Mouse (Mus musculus): ENCODE data around the gene Kank2. TPM values are rescaled to one million over a fixed set of nuclear protein-coding genes. Genes with fewer than 3 reads are reported as not detected.

Gene Kank2
- polyA plus RNA-seq, 1 experiment from 2014 or later: 3.1 TPM

DNA sequence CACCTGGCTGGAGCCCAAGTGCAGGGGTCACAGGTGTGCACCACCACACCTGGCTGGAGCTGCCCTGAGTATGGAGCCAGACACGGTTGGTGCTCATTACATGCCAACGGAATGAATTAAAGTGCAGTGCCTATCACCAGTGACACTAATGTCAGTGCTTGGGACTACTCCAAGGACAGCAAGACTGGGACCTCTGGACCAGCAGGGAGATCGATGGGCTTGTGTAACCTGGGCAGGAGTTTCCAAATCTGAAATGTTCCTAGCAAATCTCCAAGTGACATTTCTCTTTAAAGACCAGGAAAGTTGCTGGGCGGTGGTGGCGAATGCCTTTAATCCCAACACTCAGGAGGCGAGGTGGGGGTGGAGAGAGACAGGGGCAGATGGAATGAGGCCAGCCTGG, 24.1 kb upstream of the Kank2 start:
- no peak for ATAC-seq
- no peak overlapping the region for H3K4me2 ChIP-seq (ENCODE audit: low read length)
- no peak overlapping the region for H3K27ac ChIP-seq (ENCODE audit: low read length)
- WGBS: 86% methylated on average over 6 of the region's 6 CpGs
- no peaks in the 10 kb centered on the region for H3K27me3 ChIP-seq (ENCODE audit: control insufficient read depth, insufficient read depth, low read depth, low read length)
- no peak overlapping the region for H3K9ac ChIP-seq (ENCODE audit: low read depth, low read length)
- H3K9me3 ChIP-seq (replicated peaks; ENCODE audit: control insufficient read depth, low read length, poor library complexity, severe bottlenecking): no peaks in the 10 kb centered on the region
- no peak overlapping the region for H3K4me3 ChIP-seq (ENCODE audit: low read depth, low read length)
- H3K36me3 ChIP-seq (ENCODE audit: control insufficient read depth, insufficient read depth, low read length): no peaks in the 10 kb centered on the region
- no peaks in the 10 kb centered on the region for H3K4me1 ChIP-seq (ENCODE audit: control insufficient read depth, insufficient read depth, low read length)

DNA sequence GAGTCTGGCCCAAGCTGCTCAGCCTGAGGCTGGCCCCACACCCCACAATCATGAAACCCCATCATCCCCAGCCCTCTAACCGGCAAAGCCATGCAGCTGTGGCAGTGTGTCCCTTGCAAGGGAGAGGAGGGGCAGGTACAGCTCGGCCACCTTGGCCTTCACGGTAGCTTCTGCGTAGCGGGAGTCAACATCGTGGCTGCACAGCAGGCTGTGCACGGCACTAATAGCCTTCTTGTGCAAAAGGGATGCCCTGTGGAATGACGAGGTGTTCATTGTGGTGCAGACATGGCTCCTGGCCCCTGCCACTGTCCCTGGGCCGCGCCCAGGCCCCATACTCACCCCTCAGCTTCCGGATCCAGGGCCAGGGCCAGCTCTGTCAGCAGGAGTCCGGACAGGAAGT, 21.6 kb upstream of the Kank2 start:
- Histone ChIP-seq H3K36me3 (ENCODE audit: control insufficient read depth, insufficient read depth, low read length) (no peaks in the 10 kb centered on the region), H3K9ac (ENCODE audit: low read depth, low read length) (no peak overlapping the region), H3K9me3 (replicated peaks; ENCODE audit: control insufficient read depth, low read length, poor library complexity, severe bottlenecking) (no peaks in the 10 kb centered on the region), H3K4me1 (ENCODE audit: control insufficient read depth, insufficient read depth, low read length) (no peaks in the 10 kb centered on the region), H3K27ac (ENCODE audit: low read length) (no peak overlapping the region), H3K4me2 (ENCODE audit: low read length) (no peak overlapping the region), H3K27me3 (ENCODE audit: control insufficient read depth, insufficient read depth, low read depth, low read length) (no peaks in the 10 kb centered on the region), H3K4me3 (ENCODE audit: low read depth, low read length) (no peak overlapping the region)
- WGBS: 89% methylated on average over 12 of the region's 12 CpGs
- no peak for ATAC-seq

DNA sequence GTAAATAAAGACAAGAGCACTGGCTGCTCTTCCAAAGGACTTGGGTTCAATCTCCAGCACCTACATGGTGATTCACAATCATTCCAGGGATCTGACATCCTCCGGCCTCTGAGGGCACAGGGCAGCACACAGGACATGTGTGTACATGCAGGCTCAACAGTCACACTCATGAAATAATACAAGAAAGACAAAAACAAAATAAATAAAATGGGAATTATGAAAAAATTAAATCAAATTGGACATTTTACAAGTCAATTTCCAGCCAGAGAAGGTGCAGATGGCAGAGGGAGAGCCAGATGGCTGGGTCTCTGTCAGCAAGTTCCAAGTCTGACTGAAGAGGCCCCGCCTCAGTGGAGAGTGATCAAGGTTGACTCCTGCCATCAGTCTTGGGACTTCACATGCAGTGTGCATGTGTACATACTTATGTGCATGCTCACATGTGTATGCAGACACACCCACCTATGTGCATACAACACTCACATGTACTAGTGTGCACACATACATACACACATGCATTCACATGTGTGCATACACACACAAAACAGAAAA, 20.7 kb upstream of the Kank2 start:
- no peaks in the 10 kb centered on the region for H3K27me3 ChIP-seq (ENCODE audit: control insufficient read depth, insufficient read depth, low read depth, low read length)
- no peak overlapping the region for H3K4me2 ChIP-seq (ENCODE audit: low read length)
- H3K9me3 ChIP-seq (replicated peaks; ENCODE audit: control insufficient read depth, low read length, poor library complexity, severe bottlenecking): no peaks in the 10 kb centered on the region
- no peak overlapping the region for H3K27ac ChIP-seq (ENCODE audit: low read length)
- WGBS: 93% methylated on average over 2 of the region's 2 CpGs
- H3K9ac ChIP-seq (ENCODE audit: low read depth, low read length): no peak overlapping the region
- no peaks in the 10 kb centered on the region for H3K36me3 ChIP-seq (ENCODE audit: control insufficient read depth, insufficient read depth, low read length)
- H3K4me3 ChIP-seq (ENCODE audit: low read depth, low read length): no peak overlapping the region
- H3K4me1 ChIP-seq (ENCODE audit: control insufficient read depth, insufficient read depth, low read length): no peaks in the 10 kb centered on the region
- no peak for ATAC-seq

DNA sequence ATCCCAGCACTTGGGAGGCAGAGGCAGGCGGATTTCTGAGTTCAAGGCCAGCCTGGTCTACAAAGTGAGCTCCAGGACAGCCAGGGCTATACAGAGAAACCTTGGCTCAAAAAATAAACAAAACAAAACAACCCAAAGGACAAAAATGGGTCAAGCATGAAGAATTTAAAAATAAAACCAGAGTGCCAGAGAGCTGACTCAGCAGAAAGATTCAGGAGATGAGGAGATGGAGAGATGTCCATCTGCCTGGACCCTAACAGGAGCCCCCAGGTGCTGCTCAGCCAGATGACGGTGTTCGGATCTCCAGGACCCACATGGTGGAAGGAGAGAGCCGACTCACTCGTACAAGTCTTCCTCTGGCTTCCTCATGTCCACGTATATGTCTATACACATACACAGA, 20.0 kb upstream of the Kank2 start:
- Histone ChIP-seq H3K27ac (ENCODE audit: low read length) (no peak overlapping the region), H3K4me2 (ENCODE audit: low read length) (no peak overlapping the region), H3K9ac (ENCODE audit: low read depth, low read length) (no peak overlapping the region), H3K27me3 (ENCODE audit: control insufficient read depth, insufficient read depth, low read depth, low read length) (no peaks in the 10 kb centered on the region), H3K36me3 (ENCODE audit: control insufficient read depth, insufficient read depth, low read length) (no peaks in the 10 kb centered on the region), H3K4me3 (ENCODE audit: low read depth, low read length) (no peak overlapping the region), H3K4me1 (ENCODE audit: control insufficient read depth, insufficient read depth, low read length) (no peaks in the 10 kb centered on the region), H3K9me3 (replicated peaks; ENCODE audit: control insufficient read depth, low read length, poor library complexity, severe bottlenecking) (no peaks in the 10 kb centered on the region)
- WGBS: 92% methylated on average over 6 of the region's 6 CpGs
- no peak for ATAC-seq

DNA sequence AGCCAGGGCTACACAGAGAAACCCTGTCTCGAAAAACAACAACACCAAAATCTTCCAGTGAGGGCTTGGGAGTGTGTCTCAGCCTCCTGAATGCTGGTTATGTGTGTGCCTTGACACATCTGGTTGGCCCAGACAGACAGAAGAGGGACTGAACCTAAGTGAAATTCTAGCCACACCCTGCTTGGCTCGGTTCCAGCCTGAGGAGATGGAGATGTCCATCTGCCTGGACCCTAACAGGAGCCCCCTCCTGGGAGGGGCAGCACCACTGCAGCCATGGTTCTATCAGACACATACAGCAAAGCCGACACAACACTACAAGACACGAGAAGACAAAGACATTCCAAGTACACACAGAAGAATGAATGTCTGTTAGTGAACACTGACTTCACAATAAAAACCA, 19.6 kb upstream of the Kank2 start:
- ATAC-seq: no peak
- Histone ChIP-seq H3K36me3 (ENCODE audit: control insufficient read depth, insufficient read depth, low read length) (no peaks in the 10 kb centered on the region), H3K4me2 (ENCODE audit: low read length) (no peak overlapping the region), H3K27ac (ENCODE audit: low read length) (no peak overlapping the region), H3K4me1 (ENCODE audit: control insufficient read depth, insufficient read depth, low read length) (no peaks in the 10 kb centered on the region), H3K9ac (ENCODE audit: low read depth, low read length) (no peak overlapping the region), H3K9me3 (replicated peaks; ENCODE audit: control insufficient read depth, low read length, poor library complexity, severe bottlenecking) (no peaks in the 10 kb centered on the region), H3K4me3 (ENCODE audit: low read depth, low read length) (no peak overlapping the region), H3K27me3 (ENCODE audit: control insufficient read depth, insufficient read depth, low read depth, low read length) (no peaks in the 10 kb centered on the region)
- 76% methylated on average over 4 of the region's 4 CpGs for WGBS

GRCm38 (mm10) chr9:21816716-21817305, 18.3 kb upstream of the Kank2 start:
- Histone ChIP-seq H3K9ac (ENCODE audit: low read depth, low read length) (no peak overlapping the region), H3K27ac (ENCODE audit: low read length) (no peak overlapping the region), H3K4me3 (ENCODE audit: low read depth, low read length) (no peak overlapping the region), H3K36me3 (ENCODE audit: control insufficient read depth, insufficient read depth, low read length) (no peaks in the 10 kb centered on the region), H3K4me1 (ENCODE audit: control insufficient read depth, insufficient read depth, low read length) (no peaks in the 10 kb centered on the region), H3K9me3 (replicated peaks; ENCODE audit: control insufficient read depth, low read length, poor library complexity, severe bottlenecking) (no peaks in the 10 kb centered on the region), H3K4me2 (ENCODE audit: low read length) (no peak overlapping the region), H3K27me3 (ENCODE audit: control insufficient read depth, insufficient read depth, low read depth, low read length) (no peaks in the 10 kb centered on the region)
- ATAC-seq: no peak
- 68% methylated on average over 9 of the region's 9 CpGs for WGBS

- WGBS: 94% methylated on average over 5 of the region's 5 CpGs
These were observed 12.6 kb upstream of the Kank2 start for GRCm38 (mm10) chr9:21811170-21811569.

GRCm38 (mm10) chr9:21808561-21808960, 10.0 kb upstream of the Kank2 start:
- Histone ChIP-seq H3K9ac (ENCODE audit: low read depth, low read length) (no peak overlapping the region), H3K27me3 (ENCODE audit: control insufficient read depth, insufficient read depth, low read depth, low read length) (no peaks in the 10 kb centered on the region), H3K4me3 (ENCODE audit: low read depth, low read length) (no peak overlapping the region), H3K36me3 (ENCODE audit: control insufficient read depth, insufficient read depth, low read length) (no peaks in the 10 kb centered on the region), H3K4me2 (ENCODE audit: low read length) (no peak overlapping the region), H3K9me3 (replicated peaks; ENCODE audit: control insufficient read depth, low read length, poor library complexity, severe bottlenecking) (no peaks in the 10 kb centered on the region), H3K4me1 (ENCODE audit: control insufficient read depth, insufficient read depth, low read length) (no peaks in the 10 kb centered on the region), H3K27ac (ENCODE audit: low read length) (no peak overlapping the region)
- no peak for ATAC-seq
- WGBS: 80% methylated on average over 3 of the region's 3 CpGs

More at GRCm38 (mm10) chr9:21811170-21811569, 12.6 kb upstream of the Kank2 start:
- no peaks in the 10 kb centered on the region for H3K36me3 ChIP-seq (ENCODE audit: control insufficient read depth, insufficient read depth, low read length)
- no peaks in the 10 kb centered on the region for H3K9me3 ChIP-seq (replicated peaks; ENCODE audit: control insufficient read depth, low read length, poor library complexity, severe bottlenecking)
- H3K4me3 ChIP-seq (ENCODE audit: low read depth, low read length): no peak overlapping the region
- H3K27ac ChIP-seq (ENCODE audit: low read length): no peak overlapping the region
- H3K4me2 ChIP-seq (ENCODE audit: low read length): no peak overlapping the region
- no peak overlapping the region for H3K9ac ChIP-seq (ENCODE audit: low read depth, low read length)
- H3K4me1 ChIP-seq (ENCODE audit: control insufficient read depth, insufficient read depth, low read length): no peaks in the 10 kb centered on the region
- H3K27me3 ChIP-seq (ENCODE audit: control insufficient read depth, insufficient read depth, low read depth, low read length): no peaks in the 10 kb centered on the region
- no peak for ATAC-seq

GRCm38 (mm10) chr9:21806976-21807375, 8.4 kb upstream of the Kank2 start:
- no peak for ATAC-seq
- no peaks in the 10 kb centered on the region for H3K27me3 ChIP-seq (ENCODE audit: control insufficient read depth, insufficient read depth, low read depth, low read length)
- no peak overlapping the region for H3K9ac ChIP-seq (ENCODE audit: low read depth, low read length)
- no peak overlapping the region for H3K4me3 ChIP-seq (ENCODE audit: low read depth, low read length)
- no peak overlapping the region for H3K27ac ChIP-seq (ENCODE audit: low read length)
- no peaks in the 10 kb centered on the region for H3K36me3 ChIP-seq (ENCODE audit: control insufficient read depth, insufficient read depth, low read length)
- no peaks in the 10 kb centered on the region for H3K9me3 ChIP-seq (replicated peaks; ENCODE audit: control insufficient read depth, low read length, poor library complexity, severe bottlenecking)
- H3K4me1 ChIP-seq (ENCODE audit: control insufficient read depth, insufficient read depth, low read length): no peaks in the 10 kb centered on the region
- WGBS: 88% methylated on average over 11 of the region's 11 CpGs
- no peak overlapping the region for H3K4me2 ChIP-seq (ENCODE audit: low read length)

Data from midbrain, embryonic 16.5 days (tissue).